Mouse (Mus musculus): ENCODE measurements around the gene Ercc1.

Ercc1 gene

GRCm38 (mm10) chr7:19344237-19344847 lies at the start of gene Ercc1:
Gene Ercc1 (plus strand): TSS chr7:19344778.
- no peak for DNase-seq (ENCODE audit: extremely low read depth, low read depth, low spot score)

GRCm38 (mm10) chr7:19295503-19296185 lies 48.9 kb upstream of the Ercc1 start:
- DNase-seq (ENCODE audit: extremely low read depth, low read depth, low spot score): no peak

GRCm38 (mm10) chr7:19297034-19297433 lies 47.5 kb upstream of the Ercc1 start:
- DNase-seq (ENCODE audit: extremely low read depth, low read depth, low spot score): no peak

GRCm38 (mm10) chr7:19297794-19298193 lies 46.8 kb upstream of the Ercc1 start:
- DNase-seq (ENCODE audit: extremely low read depth, low read depth, low spot score): no peak

- no peak for DNase-seq (ENCODE audit: extremely low read depth, low read depth, low spot score)
Measured at GRCm38 (mm10) chr7:19299194-19299593, 45.4 kb upstream of the Ercc1 start.

GRCm38 (mm10) chr7:19300501-19301421 lies 43.8 kb upstream of the Ercc1 start:
- DNase-seq (ENCODE audit: extremely low read depth, low read depth, low spot score): no peak

- no peak for DNase-seq (ENCODE audit: extremely low read depth, low read depth, low spot score)
Measured at GRCm38 (mm10) chr7:19301461-19302263, 42.9 kb upstream of the Ercc1 start.

- no peak for DNase-seq (ENCODE audit: extremely low read depth, low read depth, low spot score)
Measured at GRCm38 (mm10) chr7:19302264-19303045, 42.1 kb upstream of the Ercc1 start.

GRCm38 (mm10) chr7:19303046-19303305 lies 41.6 kb upstream of the Ercc1 start:
- DNase-seq (ENCODE audit: extremely low read depth, low read depth, low spot score): no peak

GRCm38 (mm10) chr7:19303770-19304169 lies 40.8 kb upstream of the Ercc1 start:
- DNase-seq (ENCODE audit: extremely low read depth, low read depth, low spot score): no peak

GRCm38 (mm10) chr7:19304501-19305412 lies 39.8 kb upstream of the Ercc1 start:
- DNase-seq (ENCODE audit: extremely low read depth, low read depth, low spot score): no peak

GRCm38 (mm10) chr7:19305413-19305735 lies 39.2 kb upstream of the Ercc1 start:
- no peak for DNase-seq (ENCODE audit: extremely low read depth, low read depth, low spot score)

- DNase-seq (ENCODE audit: extremely low read depth, low read depth, low spot score): no peak
Measured at GRCm38 (mm10) chr7:19305796-19306765, 38.5 kb upstream of the Ercc1 start.

- DNase-seq (ENCODE audit: extremely low read depth, low read depth, low spot score): no peak
Measured at GRCm38 (mm10) chr7:19306819-19307738, 37.5 kb upstream of the Ercc1 start.

- DNase-seq (ENCODE audit: extremely low read depth, low read depth, low spot score): no peak
Measured at GRCm38 (mm10) chr7:19307739-19308453, 36.7 kb upstream of the Ercc1 start.

GRCm38 (mm10) chr7:19308454-19309277 lies 35.9 kb upstream of the Ercc1 start:
- DNase-seq (ENCODE audit: extremely low read depth, low read depth, low spot score): no peak

Measured in fat pad, adult 2 months (tissue).